Mouse (Mus musculus) retina, postnatal 1 day (tissue): Measurements from ENCODE around the gene Ddrgk1.

ENCODE experiments used
- DNase-seq: peaks from one replicate; pipeline ENCODE4 v3.0.0-alpha.2; 2012

The Ddrgk1 gene

GRCm38 (mm10) chr2:130664102-130664701, at the start of gene Ddrgk1:
Gene Ddrgk1 (minus strand): TSS chr2:130664659.
- peak; percentile 97 for DNase-seq

GRCm38 (mm10) chr2:130707057-130707456, 42.6 kb upstream of the Ddrgk1 start:
- DNase-seq: no peak

GRCm38 (mm10) chr2:130706602-130707001, 42.1 kb upstream of the Ddrgk1 start:
- no peak for DNase-seq

GRCm38 (mm10) chr2:130705178-130705577, 40.7 kb upstream of the Ddrgk1 start:
- no peak for DNase-seq

GRCm38 (mm10) chr2:130704040-130705001, 39.9 kb upstream of the Ddrgk1 start:
- DNase-seq: no peak

GRCm38 (mm10) chr2:130697821-130698266, 33.4 kb upstream of the Ddrgk1 start:
- DNase-seq: peak; percentile 34

- peak; percentile 62 for DNase-seq
Measured at GRCm38 (mm10) chr2:130697153-130697810, 32.8 kb upstream of the Ddrgk1 start, which contains the start of gene Slc4a11. Gene Slc4a11 (minus strand): TSS chr2:130697519.

GRCm38 (mm10) chr2:130696700-130697152, 32.3 kb upstream of the Ddrgk1 start:
- DNase-seq: no peak

- DNase-seq: no peak
Measured at GRCm38 (mm10) chr2:130693563-130693962, 29.1 kb upstream of the Ddrgk1 start.

- DNase-seq: no peak
Measured at GRCm38 (mm10) chr2:130689011-130689410, 24.6 kb upstream of the Ddrgk1 start.

- DNase-seq: no peak
Measured at GRCm38 (mm10) chr2:130685426-130685825, 21.0 kb upstream of the Ddrgk1 start.

GRCm38 (mm10) chr2:130681531-130681930, 17.1 kb upstream of the Ddrgk1 start:
- DNase-seq: no peak

- DNase-seq: no peak
Measured at GRCm38 (mm10) chr2:130679899-130680298, 15.4 kb upstream of the Ddrgk1 start.

- DNase-seq: no peak
Measured at GRCm38 (mm10) chr2:130679154-130679553, 14.7 kb upstream of the Ddrgk1 start.

- no peak for DNase-seq
Measured at GRCm38 (mm10) chr2:130677211-130677610, 12.8 kb upstream of the Ddrgk1 start.

- DNase-seq: peak; percentile 95
Measured at GRCm38 (mm10) chr2:130667559-130667958, 3.1 kb upstream of the Ddrgk1 start, which contains the start of gene Itpa. Gene Itpa (plus strand): TSS chr2:130667610.

GRCm38 (mm10) chr2:130663342-130663741, 1.1 kb downstream of the Ddrgk1 start:
- DNase-seq: no peak

GRCm38 (mm10) chr2:130658530-130658929, 5.9 kb downstream of the Ddrgk1 start:
- no peak for DNase-seq

- no peak for DNase-seq
Measured at GRCm38 (mm10) chr2:130657541-130657940, 6.9 kb downstream of the Ddrgk1 start.

- DNase-seq: no peak
Measured at GRCm38 (mm10) chr2:130656536-130656935, 7.9 kb downstream of the Ddrgk1 start.

- DNase-seq: no peak
Measured at GRCm38 (mm10) chr2:130655660-130656339, 8.7 kb downstream of the Ddrgk1 start.

GRCm38 (mm10) chr2:130653760-130654159, 10.7 kb downstream of the Ddrgk1 start:
- DNase-seq: no peak
